Mouse (Mus musculus) midbrain, embryonic 12.5 days (tissue): Measurements from ENCODE around the gene Scyl1. TPM values are rescaled to one million over a fixed set of nuclear protein-coding genes. Genes with fewer than 3 reads are reported as not detected.
A peak's percentile ranks its signal among the peaks of the same experiment; 100 is the strongest.

Source experiments
- ATAC-seq: fragments of 200-750 bp; cut with Nextera tagmentation; 2 replicates; pipeline ENCODE4 v1.8.0; 2017; ENCODE audit warnings: low read depth, moderate TSS enrichment, moderate library complexity; ENCODE audit not compliant: low FRiP score
- H3K27ac ChIP-seq: fragments of 300-500 bp; sonication (generic); replicated peaks from 2 replicates; pipeline ENCODE4 v1.5.1; 2016; ENCODE audit warnings: mild to moderate bottlenecking
- H3K27me3 ChIP-seq: fragments of 300-500 bp; sonication (generic); 2 replicates; pipeline ENCODE4 v1.6.1; 2016; ENCODE audit warnings: mild to moderate bottlenecking
- H3K36me3 ChIP-seq: fragments of 300-500 bp; sonication (generic); 2 replicates; pipeline ENCODE4 v1.6.1; 2016
- H3K4me1 ChIP-seq: fragments of 300-500 bp; sonication (generic); 2 replicates; pipeline ENCODE4 v1.6.1; 2016
- H3K4me2 ChIP-seq: fragments of 300-500 bp; sonication (generic); replicated peaks from 2 replicates; pipeline ENCODE4 v1.6.1; 2016; ENCODE audit warnings: mild to moderate bottlenecking, moderate library complexity
- H3K4me3 ChIP-seq: fragments of 300-500 bp; sonication (generic); 2 replicates; pipeline ENCODE4 v1.5.1; 2016; ENCODE audit warnings: mild to moderate bottlenecking
- H3K9ac ChIP-seq: fragments of 300-500 bp; sonication (generic); replicated peaks from 2 replicates; pipeline ENCODE4 v1.6.1; 2016; ENCODE audit warnings: mild to moderate bottlenecking, moderate library complexity
- H3K9me3 ChIP-seq: fragments of 300-500 bp; sonication (generic); 2 replicates; pipeline ENCODE4 v1.6.1; 2016; ENCODE audit warnings: mild to moderate bottlenecking
- WGBS: fragments of 180-500 bp; shearing (Covaris S2); methylation state at CpG from one replicate; pipeline ENCODE4 v1.1.7; 2016; 5-methylcytosine and 5-hydroxymethylcytosine counted together
- polyA plus RNA-seq: library from polyadenylated mRNA; unstranded; fragments of >200 nt; fragmentation: Nextera tagmentation; extraction: Ambion mirVana; gene quantifications from 2 replicates; pipeline ENCODE4 v1.2.1, GENCODE M21; 2016

Scyl1 gene
- polyA plus RNA-seq, 1 experiment from 2014 or later = 68.4 TPM

- no peaks in the 10 kb centered on the region for H3K36me3 ChIP-seq
- no peaks in the 10 kb centered on the region for H3K9me3 ChIP-seq
- H3K9ac ChIP-seq = 0 out of 2 replicates have a peak overlapping the region, but pooled peaks have one; percentile 21
- H3K4me1 ChIP-seq = peaks cover 64% of the 10 kb centered on the region
- no peaks in the 10 kb centered on the region for H3K27me3 ChIP-seq
- H3K4me2 ChIP-seq = no peak overlapping the region
- H3K4me3 ChIP-seq = no peak overlapping the region
- 57% methylated on average over 11 of the region's 11 CpGs for WGBS
- no peak for ATAC-seq
- H3K27ac ChIP-seq = peak overlapping the region; percentile 85
Observed at GRCm38 (mm10) chr19:5810103-5810839, 39.1 kb upstream of the Scyl1 start.

GRCm38 (mm10) chr19:5809712-5810089, 38.5 kb upstream of the Scyl1 start:
- WGBS = 52% methylated on average over 7 of the region's 7 CpGs
- no peak overlapping the region for H3K4me2 ChIP-seq
- H3K36me3 ChIP-seq = no peaks in the 10 kb centered on the region
- no peaks in the 10 kb centered on the region for H3K9me3 ChIP-seq
- H3K4me1 ChIP-seq = peaks cover 69% of the 10 kb centered on the region
- H3K27ac ChIP-seq = peak overlapping the region; percentile 85
- no peaks in the 10 kb centered on the region for H3K27me3 ChIP-seq
- H3K4me3 ChIP-seq = no peak overlapping the region
- H3K9ac ChIP-seq = no peak overlapping the region
- no peak for ATAC-seq

- ATAC-seq = no peak
- Histone ChIP-seq H3K9ac (no peak overlapping the region), H3K4me1 (peaks cover 75% of the 10 kb centered on the region), H3K9me3 (no peaks in the 10 kb centered on the region), H3K4me3 (no peak overlapping the region), H3K27ac (0 out of 2 replicates have a peak overlapping the region, but pooled peaks have one; percentile 85), H3K36me3 (no peaks in the 10 kb centered on the region), H3K4me2 (no peak overlapping the region), H3K27me3 (no peaks in the 10 kb centered on the region)
- 70% methylated on average over 14 of the region's 14 CpGs for WGBS
Observed at GRCm38 (mm10) chr19:5808955-5809711, 37.9 kb upstream of the Scyl1 start.

- ATAC-seq = no peak
- 77% methylated on average over 3 of the region's 3 CpGs for WGBS
- Histone ChIP-seq H3K9me3 (no peaks in the 10 kb centered on the region), H3K4me2 (no peak overlapping the region), H3K4me1 (peaks cover 78% of the 10 kb centered on the region), H3K27ac (no peak overlapping the region; the same call in 1 of the 2 replicates), H3K36me3 (no peaks in the 10 kb centered on the region), H3K27me3 (no peaks in the 10 kb centered on the region), H3K4me3 (no peak overlapping the region), H3K9ac (no peak overlapping the region)
Observed at GRCm38 (mm10) chr19:5807740-5808139, 36.5 kb upstream of the Scyl1 start.

- peak overlapping the region; percentile 74 for H3K27ac ChIP-seq
- H3K36me3 ChIP-seq = no peaks in the 10 kb centered on the region
- peak overlapping the region; percentile 31 for H3K9ac ChIP-seq
- ATAC-seq = no peak
- 21% methylated on average over 6 of the region's 6 CpGs for WGBS
- H3K4me1 ChIP-seq = peaks cover 69% of the 10 kb centered on the region
- H3K4me3 ChIP-seq = no peak overlapping the region
- 0 out of 2 replicates have a peak overlapping the region, but pooled peaks have one; percentile 13 for H3K4me2 ChIP-seq
- H3K9me3 ChIP-seq = no peaks in the 10 kb centered on the region
- no peaks in the 10 kb centered on the region for H3K27me3 ChIP-seq
Observed at GRCm38 (mm10) chr19:5806809-5807205, 35.6 kb upstream of the Scyl1 start.

GRCm38 (mm10) chr19:5806051-5806808, 35.0 kb upstream of the Scyl1 start:
- Histone ChIP-seq H3K4me2 (peak overlapping the region; percentile 13; the same call in 1 of the 2 replicates), H3K27me3 (no peaks in the 10 kb centered on the region), H3K27ac (peak overlapping the region; percentile 74), H3K36me3 (no peaks in the 10 kb centered on the region), H3K9ac (peak overlapping the region; percentile 52), H3K9me3 (no peaks in the 10 kb centered on the region), H3K4me3 (no peak overlapping the region), H3K4me1 (peaks cover 63% of the 10 kb centered on the region)
- 3% methylated on average over 8 of the region's 8 CpGs for WGBS
- no peak for ATAC-seq

GRCm38 (mm10) chr19:5804371-5804899, 33.2 kb upstream of the Scyl1 start:
- 37% methylated on average over 8 of the region's 8 CpGs for WGBS
- Histone ChIP-seq H3K9ac (peak overlapping the region; percentile 63), H3K27me3 (no peaks in the 10 kb centered on the region), H3K27ac (peak overlapping the region; percentile 100), H3K36me3 (no peaks in the 10 kb centered on the region), H3K9me3 (no peaks in the 10 kb centered on the region), H3K4me2 (peak overlapping the region; percentile 91), H3K4me1 (peaks cover 45% of the 10 kb centered on the region), H3K4me3 (0 out of 2 replicates have a peak overlapping the region, but pooled peaks have one; percentile 81)
- ATAC-seq = no peak

GRCm38 (mm10) chr19:5803881-5804279, 32.7 kb upstream of the Scyl1 start:
- Histone ChIP-seq H3K4me1 (peaks cover 41% of the 10 kb centered on the region), H3K9me3 (no peaks in the 10 kb centered on the region), H3K27ac (peak overlapping the region; percentile 100), H3K36me3 (peaks cover 1% of the 10 kb centered on the region; the same call in 1 of the 2 replicates), H3K27me3 (no peaks in the 10 kb centered on the region), H3K4me2 (peak overlapping the region; percentile 91), H3K9ac (peak overlapping the region; percentile 63), H3K4me3 (peak overlapping the region; percentile 81)
- ATAC-seq = peak; percentile 39; the same call in 1 of the 2 replicates
- WGBS = under 1% methylated on average over 16 of the region's 16 CpGs

- under 1% methylated on average over 65 of the region's 67 CpGs for WGBS
- peaks cover 7% of the 10 kb centered on the region for H3K36me3 ChIP-seq
- peaks cover 37% of the 10 kb centered on the region for H3K4me1 ChIP-seq
- peak overlapping the region; percentile 91 for H3K4me2 ChIP-seq
- no peaks in the 10 kb centered on the region for H3K9me3 ChIP-seq
- peak overlapping the region; percentile 81 for H3K4me3 ChIP-seq
- H3K9ac ChIP-seq = peak overlapping the region; percentile 78
- ATAC-seq = peak; percentile 99
- no peaks in the 10 kb centered on the region for H3K27me3 ChIP-seq
- H3K27ac ChIP-seq = peak overlapping the region; percentile 100
Observed at GRCm38 (mm10) chr19:5803041-5803880, 32.0 kb upstream of the Scyl1 start.

GRCm38 (mm10) chr19:5802787-5803040, 31.5 kb upstream of the Scyl1 start:
- Histone ChIP-seq H3K4me1 (peaks cover 37% of the 10 kb centered on the region), H3K4me2 (peak overlapping the region; percentile 91), H3K27me3 (no peaks in the 10 kb centered on the region), H3K36me3 (peaks cover 11% of the 10 kb centered on the region), H3K9ac (peak overlapping the region; percentile 78), H3K27ac (peak overlapping the region; percentile 100), H3K9me3 (no peaks in the 10 kb centered on the region), H3K4me3 (peak overlapping the region; percentile 81)
- WGBS = 0% methylated on average over 4 of the region's 4 CpGs
- no peak for ATAC-seq
